Mouse (Mus musculus) embryonic facial prominence, embryonic 10.5 days (tissue): ENCODE results near the gene Mtfp1. TPM values are rescaled to one million over a fixed set of nuclear protein-coding genes. Genes with fewer than 3 reads are reported as not detected.

Experiments used
- DNase-seq: peaks from one replicate; pipeline ENCODE4 v3.0.0-alpha.2; 2017; ENCODE audit warnings: low spot score
- H3K27ac ChIP-seq: fragments of 300-500 bp; sonication (generic); replicated peaks from 2 replicates; pipeline ENCODE4 v1.5.1; 2016; ENCODE audit warnings: mild to moderate bottlenecking
- H3K27me3 ChIP-seq: fragments of 300-500 bp; sonication (generic); replicated peaks from 2 replicates; pipeline ENCODE4 v1.6.1; 2016; ENCODE audit warnings: low read depth, mild to moderate bottlenecking; ENCODE audit not compliant: poor library complexity, severe bottlenecking
- H3K36me3 ChIP-seq: fragments of 300-500 bp; sonication (generic); replicated peaks from 2 replicates; pipeline ENCODE4 v1.6.1; 2016; ENCODE audit warnings: mild to moderate bottlenecking, moderate library complexity
- H3K4me1 ChIP-seq: fragments of 300-500 bp; sonication (generic); 2 replicates; pipeline ENCODE4 v1.6.1; 2016
- H3K4me3 ChIP-seq: fragments of 300-500 bp; sonication (generic); 2 replicates; pipeline ENCODE4 v1.5.1; 2016; ENCODE audit warnings: mild to moderate bottlenecking, moderate library complexity
- H3K9me3 ChIP-seq: fragments of 300-500 bp; sonication (generic); 2 replicates; pipeline ENCODE4 v1.6.1; 2016; ENCODE audit warnings: mild to moderate bottlenecking
- whole genome bisulfite sequencing: fragments of 180-500 bp; shearing (Covaris S2); methylation state at CpG from one replicate; pipeline ENCODE4 v1.1.7; 2016; 5-methylcytosine and 5-hydroxymethylcytosine counted together
- polyA plus RNA-seq: library from polyadenylated mRNA; unstranded; fragments of >200 nt; fragmentation: Nextera tagmentation; extraction: Ambion mirVana; gene quantifications from 2 replicates; pipeline ENCODE4 v1.2.1, GENCODE M21; 2016

The Mtfp1 gene
- polyA plus RNA-seq, 1 experiment from 2014 or later: 15.6 TPM

GRCm38 (mm10) chr11:4094378-4095170 lies 671 bp downstream of the Mtfp1 start:
- H3K4me1 ChIP-seq: peaks cover 35% of the 10 kb centered on the region
- DNase-seq: peak; percentile 73
- no peaks in the 10 kb centered on the region for H3K9me3 ChIP-seq
- H3K36me3 ChIP-seq: peaks cover 29% of the 10 kb centered on the region
- WGBS: 7% methylated on average over 24 of the region's 24 CpGs
- peak overlapping the region; percentile 93 for H3K27ac ChIP-seq
- peak overlapping the region; percentile 68 for H3K4me3 ChIP-seq
- H3K27me3 ChIP-seq: no peaks in the 10 kb centered on the region

- peaks cover 29% of the 10 kb centered on the region for H3K36me3 ChIP-seq
- no peak overlapping the region for H3K27ac ChIP-seq
- WGBS: 89% methylated on average over 18 of the region's 18 CpGs
- no peaks in the 10 kb centered on the region for H3K9me3 ChIP-seq
- peak overlapping the region; percentile 68 for H3K4me3 ChIP-seq
- no peak for DNase-seq
- peaks cover 35% of the 10 kb centered on the region for H3K4me1 ChIP-seq
- H3K27me3 ChIP-seq: no peaks in the 10 kb centered on the region
These were observed 1.5 kb downstream of the Mtfp1 start for GRCm38 (mm10) chr11:4093459-4094377.

- H3K9me3 ChIP-seq: no peaks in the 10 kb centered on the region
- 61% methylated on average over 2 of the region's 2 CpGs for WGBS
- no peak for DNase-seq
- H3K27ac ChIP-seq: no peak overlapping the region
- peaks cover 18% of the 10 kb centered on the region for H3K36me3 ChIP-seq
- no peak overlapping the region for H3K4me3 ChIP-seq
- H3K4me1 ChIP-seq: no peaks in the 10 kb centered on the region
- H3K27me3 ChIP-seq: no peaks in the 10 kb centered on the region
These were observed 8.0 kb downstream of the Mtfp1 start for GRCm38 (mm10) chr11:4087267-4087666.

GRCm38 (mm10) chr11:4086246-4086645 lies 9.0 kb downstream of the Mtfp1 start:
- H3K4me3 ChIP-seq: no peak overlapping the region
- no peak for DNase-seq
- 78% methylated on average over 1 of the region's 1 CpGs for WGBS

GRCm38 (mm10) chr11:4083316-4084078 lies 11.7 kb downstream of the Mtfp1 start:
- WGBS: 35% methylated on average over 5 of the region's 5 CpGs
- H3K9me3 ChIP-seq: no peaks in the 10 kb centered on the region
- peak; percentile 71 for DNase-seq

More at GRCm38 (mm10) chr11:4086246-4086645, 9.0 kb downstream of the Mtfp1 start:
- Histone ChIP-seq H3K9me3 (no peaks in the 10 kb centered on the region), H3K27ac (no peak overlapping the region), H3K36me3 (peaks cover 7% of the 10 kb centered on the region), H3K27me3 (no peaks in the 10 kb centered on the region), H3K4me1 (no peaks in the 10 kb centered on the region)

GRCm38 (mm10) chr11:4080219-4080618 lies 15.0 kb downstream of the Mtfp1 start:
- Histone ChIP-seq H3K27ac (no peak overlapping the region), H3K27me3 (no peaks in the 10 kb centered on the region), H3K36me3 (no peaks in the 10 kb centered on the region), H3K4me3 (no peak overlapping the region), H3K4me1 (no peaks in the 10 kb centered on the region), H3K9me3 (no peaks in the 10 kb centered on the region)
- 13% methylated on average over 4 of the region's 4 CpGs for WGBS
- DNase-seq: peak; percentile 67

More at GRCm38 (mm10) chr11:4083316-4084078, 11.7 kb downstream of the Mtfp1 start:
- Histone ChIP-seq H3K27ac (no peak overlapping the region), H3K4me1 (no peaks in the 10 kb centered on the region), H3K27me3 (no peaks in the 10 kb centered on the region), H3K4me3 (no peak overlapping the region), H3K36me3 (no peaks in the 10 kb centered on the region)

- Histone ChIP-seq H3K4me3 (no peak overlapping the region), H3K9me3 (no peaks in the 10 kb centered on the region), H3K36me3 (no peaks in the 10 kb centered on the region), H3K4me1 (no peaks in the 10 kb centered on the region), H3K27ac (no peak overlapping the region), H3K27me3 (no peaks in the 10 kb centered on the region)
- no peak for DNase-seq
- WGBS: 84% methylated on average over 7 of the region's 7 CpGs
These were observed 16.8 kb downstream of the Mtfp1 start for GRCm38 (mm10) chr11:4078267-4078933.

- Histone ChIP-seq H3K27ac (no peak overlapping the region), H3K9me3 (no peaks in the 10 kb centered on the region), H3K36me3 (no peaks in the 10 kb centered on the region), H3K4me3 (no peak overlapping the region), H3K27me3 (no peaks in the 10 kb centered on the region), H3K4me1 (no peaks in the 10 kb centered on the region)
- 14% methylated on average over 8 of the region's 8 CpGs for WGBS
- peak; percentile 84 for DNase-seq
These were observed 18.6 kb downstream of the Mtfp1 start for GRCm38 (mm10) chr11:4076633-4077032.

GRCm38 (mm10) chr11:4069664-4070063 lies 25.6 kb downstream of the Mtfp1 start:
- no peak for DNase-seq
- no peaks in the 10 kb centered on the region for H3K36me3 ChIP-seq
- no peaks in the 10 kb centered on the region for H3K9me3 ChIP-seq
- no peaks in the 10 kb centered on the region for H3K4me1 ChIP-seq
- H3K4me3 ChIP-seq: no peak overlapping the region
- 78% methylated on average over 1 of the region's 1 CpGs for WGBS
- no peak overlapping the region for H3K27ac ChIP-seq
- H3K27me3 ChIP-seq: no peaks in the 10 kb centered on the region

- Histone ChIP-seq H3K27ac (no peak within 1 kb of the TSS), H3K9me3 (no peaks in the 10 kb centered on the region), H3K4me3 (no peak within 1 kb of the TSS), H3K4me1 (peaks cover 9% of the 10 kb centered on the region), H3K36me3 (no peaks in the 10 kb centered on the region), H3K27me3 (no peaks in the 10 kb centered on the region)
- no peak for DNase-seq
- 68% methylated on average over 5 of the region's 5 CpGs for WGBS
These were observed 30.6 kb downstream of the Mtfp1 start, which contains the start of gene Sec14l3 for GRCm38 (mm10) chr11:4064627-4065122. Sec14l3 (plus strand) TSS chr11:4064841.

- no peak overlapping the region for H3K4me3 ChIP-seq
- H3K36me3 ChIP-seq: no peaks in the 10 kb centered on the region
- 37% methylated on average over 6 of the region's 6 CpGs for WGBS
- H3K27me3 ChIP-seq: no peaks in the 10 kb centered on the region
- peaks cover 9% of the 10 kb centered on the region for H3K4me1 ChIP-seq
- DNase-seq: no peak
- no peak overlapping the region for H3K27ac ChIP-seq
- no peaks in the 10 kb centered on the region for H3K9me3 ChIP-seq
These were observed 32.3 kb downstream of the Mtfp1 start for GRCm38 (mm10) chr11:4062981-4063380.
